Mouse (Mus musculus) bone marrow, adult 2 months (tissue): ENCODE measurements around the gene March6. TPM values are rescaled to one million over a fixed set of nuclear protein-coding genes. Genes with fewer than 3 reads are reported as not detected.

ENCODE experiments used
- H3K27ac ChIP-seq: fragments of 200-500 bp; 2 replicates; pipeline ENCODE4 v1.5.1; 2012; ENCODE audit warnings: low read depth, mild to moderate bottlenecking, control low read depth, inconsistent platforms, low read length; ENCODE audit not compliant: control insufficient read depth, poor library complexity, insufficient read depth
- H3K4me1 ChIP-seq: fragments of 200-500 bp; 2 replicates; pipeline ENCODE4 v1.6.1; 2011; ENCODE audit warnings: low read length; ENCODE audit not compliant: control insufficient read depth, insufficient read depth
- H3K4me3 ChIP-seq: fragments of 200-500 bp; replicated peaks from 2 replicates; pipeline ENCODE3; 2011; ENCODE audit warnings: mild to moderate bottlenecking, low read depth, low read length, control low read depth; ENCODE audit not compliant: control insufficient read depth
- CTCF ChIP-seq: fragments of 200-500 bp; IDR thresholded peaks from 2 replicates; pipeline ENCODE4 v1.5.1; 2011; ENCODE audit warnings: low read length, control low read depth; ENCODE audit not compliant: control insufficient read depth, insufficient read depth
- POLR2A ChIP-seq: fragments of 200-500 bp; IDR thresholded peaks from 2 replicates; pipeline ENCODE4 v1.6.1; 2011; ENCODE audit warnings: low read depth, mild to moderate bottlenecking, control low read depth, low read length, borderline replicate concordance; ENCODE audit not compliant: control insufficient read depth
- WGBS: fragments of 180-500 bp; shearing (Covaris S2); methylation state at CpG from one replicate; pipeline ENCODE4 v1.1.7; 2018; 5-methylcytosine and 5-hydroxymethylcytosine counted together
- polyA plus RNA-seq: library from polyadenylated mRNA; stranded (reverse); fragments of >200 nt; gene quantifications from 2 replicates; pipeline ENCODE4 v1.2.4, GENCODE M21; 2011; ENCODE audit warnings: low replicate concordance; ENCODE audit not compliant: missing spikeins, insufficient read depth, insufficient read length

Gene March6
- polyA plus RNA-seq, 1 experiment = 20.9 TPM

DNA sequence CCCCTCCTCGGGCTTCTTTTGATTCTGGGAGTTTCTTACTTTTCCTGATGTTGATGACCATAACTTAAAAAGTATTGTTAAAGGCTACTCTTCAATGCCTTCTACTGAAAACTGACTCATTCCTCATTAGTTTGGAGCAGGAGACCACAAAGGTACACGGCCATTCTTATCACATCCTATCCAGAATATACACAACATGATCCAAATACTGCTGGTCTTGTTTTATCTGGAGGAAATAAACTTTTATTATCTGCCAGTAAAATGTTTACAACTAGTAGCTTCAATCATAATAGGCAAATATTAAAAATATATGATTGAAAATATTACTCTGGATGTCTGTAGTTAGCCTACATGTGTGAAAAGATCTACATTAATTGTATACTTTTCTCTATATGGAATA lies 12.5 kb downstream of the March6 start:
- Histone ChIP-seq H3K4me3 (no peak overlapping the region), H3K4me1 (no peaks in the 10 kb centered on the region; the same call in none of the 2 replicates), H3K27ac (no peak overlapping the region)
- TF ChIP-seq POLR2A (no peak), CTCF (no peak)
- 72% methylated on average over 2 of the region's 2 CpGs for WGBS

- no peaks in the 10 kb centered on the region; the same call in none of the 2 replicates for H3K4me1 ChIP-seq
- no peak overlapping the region for H3K27ac ChIP-seq
- TF ChIP-seq CTCF (no peak), POLR2A (no peak)
- WGBS = 55% methylated on average over 1 of the region's 1 CpGs
- H3K4me3 ChIP-seq = no peak overlapping the region
Observed at GRCm38 (mm10) chr15:31517186-31517585, 13.7 kb downstream of the March6 start.

GRCm38 (mm10) chr15:31511795-31512194 lies 19.1 kb downstream of the March6 start:
- H3K4me3 ChIP-seq = no peak overlapping the region
- H3K27ac ChIP-seq = no peak overlapping the region
- no peaks in the 10 kb centered on the region; the same call in 1 of the 2 replicates for H3K4me1 ChIP-seq
- WGBS = 78% methylated on average over 1 of the region's 1 CpGs
- TF ChIP-seq POLR2A = no peak
- no peak for TF ChIP-seq CTCF

DNA sequence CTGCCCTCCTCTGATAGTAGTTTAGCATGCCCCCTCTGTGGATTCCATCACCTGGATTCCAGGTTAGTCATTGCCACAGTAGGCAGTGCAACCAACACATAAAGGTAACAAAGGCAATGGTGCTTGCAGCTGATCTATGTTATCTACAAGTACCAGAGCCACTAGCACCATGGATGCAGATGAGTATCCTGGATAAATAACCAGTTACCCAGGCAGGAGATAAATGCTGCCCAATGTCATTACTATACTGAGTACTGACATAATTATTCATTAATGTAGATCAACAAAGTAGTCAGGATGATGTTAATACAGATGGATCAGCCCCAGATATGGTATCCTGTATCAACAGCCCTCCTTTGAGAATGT lies 19.5 kb downstream of the March6 start:
- Histone ChIP-seq H3K4me1 (no peaks in the 10 kb centered on the region; the same call in 1 of the 2 replicates), H3K4me3 (no peak overlapping the region), H3K27ac (no peak overlapping the region)
- TF ChIP-seq CTCF = no peak
- no peak for TF ChIP-seq POLR2A

DNA sequence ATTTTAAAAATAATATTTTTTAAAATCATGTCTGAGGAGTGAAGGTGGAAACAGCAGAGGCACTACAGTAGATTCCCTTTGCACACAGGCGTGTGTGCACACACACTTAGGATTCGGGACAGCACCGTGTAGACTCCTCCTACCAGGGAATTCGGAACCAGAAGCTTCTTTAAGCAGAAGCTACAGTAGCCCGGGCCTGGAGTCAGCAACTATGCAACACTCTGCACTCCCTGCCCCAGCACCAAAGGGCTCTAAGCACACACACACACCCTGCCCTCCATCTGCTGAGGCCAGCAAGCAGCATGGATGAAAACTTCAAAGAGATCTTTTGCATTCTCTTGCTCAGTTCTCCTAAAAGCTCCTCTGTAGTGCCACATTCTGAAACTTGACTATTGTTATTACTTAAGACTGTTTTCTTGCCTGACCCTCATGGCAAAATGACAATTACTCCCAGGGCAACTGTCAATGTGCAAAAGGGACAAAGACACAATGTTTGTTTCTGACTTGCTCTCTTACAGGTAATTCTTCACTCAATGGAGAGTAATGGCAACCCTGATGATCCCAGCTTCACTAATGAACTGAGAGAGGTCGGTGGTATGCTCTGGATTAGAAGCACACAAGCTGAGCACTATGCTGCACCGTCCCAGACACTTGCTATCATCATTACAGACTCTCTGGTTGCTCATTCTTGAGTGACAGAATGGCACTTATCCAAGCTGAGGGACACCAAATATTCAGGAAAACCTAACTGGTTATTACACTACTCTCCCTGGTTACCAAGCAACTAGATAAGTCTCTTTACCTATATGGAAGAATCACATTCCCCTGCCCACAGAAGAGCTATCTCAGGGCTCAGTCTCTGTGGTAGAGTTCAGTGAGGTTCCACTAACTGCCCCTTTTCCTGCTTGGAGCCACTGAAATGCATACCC lies 20.1 kb downstream of the March6 start:
- Histone ChIP-seq H3K4me1 (no peaks in the 10 kb centered on the region; the same call in 1 of the 2 replicates), H3K27ac (no peak overlapping the region), H3K4me3 (no peak overlapping the region)
- TF ChIP-seq CTCF = no peak
- WGBS = 69% methylated on average over 7 of the region's 7 CpGs

DNA sequence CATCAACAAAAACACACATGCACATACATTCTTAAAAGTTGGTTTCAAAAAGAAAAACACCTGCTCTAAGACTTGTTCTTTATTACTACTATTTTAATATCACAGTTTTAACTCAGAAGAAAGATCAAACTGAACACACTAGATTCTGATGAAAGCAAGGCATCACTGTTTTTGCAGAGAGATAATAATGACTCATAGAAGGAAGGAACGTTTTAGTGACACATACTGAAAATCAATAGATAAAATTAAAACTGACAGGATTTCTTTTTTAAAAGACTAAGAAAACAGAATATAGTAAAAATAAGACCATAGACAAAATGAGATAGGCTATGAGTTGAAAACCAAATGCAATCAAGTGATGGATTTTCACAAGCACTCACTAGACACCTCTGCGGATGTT lies 25.8 kb downstream of the March6 start:
- no peak for TF ChIP-seq POLR2A
- WGBS = 73% methylated on average over 2 of the region's 2 CpGs
- H3K4me3 ChIP-seq = no peak overlapping the region
- no peaks in the 10 kb centered on the region for H3K4me1 ChIP-seq
- H3K27ac ChIP-seq = no peak overlapping the region

DNA sequence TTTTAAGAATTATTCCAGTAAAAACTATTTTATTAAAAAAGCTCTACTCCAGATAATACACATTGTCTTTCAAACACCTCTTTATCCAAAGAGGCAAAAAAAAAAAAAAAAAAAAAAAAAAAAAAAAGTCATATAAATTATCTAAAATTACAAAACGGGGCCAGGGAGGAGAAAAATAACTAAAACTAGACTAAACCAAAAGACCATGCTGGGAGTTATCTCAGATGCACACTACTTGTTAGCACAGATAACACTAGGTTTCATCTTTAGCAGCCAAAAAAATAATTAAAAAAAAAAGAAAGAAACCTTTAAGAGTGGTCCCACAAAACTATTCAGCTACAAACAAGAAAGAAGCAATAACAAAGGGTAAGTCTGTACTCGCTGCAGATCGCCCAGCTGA lies 27.4 kb downstream of the March6 start:
- H3K27ac ChIP-seq = no peak overlapping the region
- H3K4me1 ChIP-seq = no peaks in the 10 kb centered on the region
- 65% methylated on average over 3 of the region's 3 CpGs for WGBS
- H3K4me3 ChIP-seq = no peak overlapping the region
- TF ChIP-seq POLR2A (no peak), CTCF (no peak)

- Histone ChIP-seq H3K27ac (no peak overlapping the region), H3K4me3 (no peak overlapping the region), H3K4me1 (no peaks in the 10 kb centered on the region)
- WGBS = 89% methylated on average over 4 of the region's 4 CpGs
- TF ChIP-seq POLR2A (no peak), CTCF (no peak)
Observed at GRCm38 (mm10) chr15:31502996-31503395, 27.9 kb downstream of the March6 start.
